Mouse (Mus musculus) MEL (cell line): ENCODE measurements around the gene Prpf38b. TPM values are rescaled to one million over a fixed set of nuclear protein-coding genes. Genes with fewer than 3 reads are reported as not detected.

Source experiments
- DNase-seq: peaks from one replicate; pipeline ENCODE4 v3.0.0; 2011; ENCODE audit warnings: low read depth, low spot score
- H3K27ac ChIP-seq: 2 replicates; pipeline ENCODE4 v1.5.1; 2012; ENCODE audit warnings: low read depth, mild to moderate bottlenecking, control low read depth, low read length, moderate library complexity; ENCODE audit not compliant: control insufficient read depth
- H3K27me3 ChIP-seq, 2 experiments: fragments of 150-350 bp in 1 of 2; sonication (generic) in 1 of 2; 2 replicates each; pipeline ENCODE4 v1.6.1; 2012; ENCODE audit warnings: low read length in 2 of 2, mild to moderate bottlenecking in 2 of 2, improper control_type of control experiment in 1 of 2, moderate library complexity in 1 of 2; ENCODE audit not compliant: insufficient read depth in 2 of 2, control insufficient read depth in 1 of 2
- H3K36me3 ChIP-seq, 2 experiments: 2 replicates each; pipeline ENCODE4 v1.6.1; 2012 to 2014; ENCODE audit warnings: low read length in 2 of 2, improper control_type of control experiment in 1 of 2, inconsistent platforms in 1 of 2, mild to moderate bottlenecking in 1 of 2; ENCODE audit not compliant: insufficient read depth in 2 of 2, control insufficient read depth in 1 of 2
- H3K4me1 ChIP-seq, 2 experiments: fragments of 150-350 bp in 1 of 2; sonication (generic) in 1 of 2; 2 replicates each; pipeline ENCODE4 v1.6.1; 2012; ENCODE audit warnings: low read length in 2 of 2, improper control_type of control experiment in 1 of 2, mild to moderate bottlenecking in 1 of 2; ENCODE audit not compliant: insufficient read depth in 2 of 2, control insufficient read depth in 1 of 2
- H3K4me3 ChIP-seq, 2 experiments: fragments of 150-350 bp in 1 of 2; sonication (generic) in 1 of 2; 2 replicates each; pipeline ENCODE4 v1.5.1; 2012; ENCODE audit warnings: low read depth in 2 of 2, low read length in 2 of 2, mild to moderate bottlenecking in 2 of 2, moderate library complexity in 2 of 2, control low read depth in 1 of 2, improper control_type of control experiment in 1 of 2; ENCODE audit not compliant: control insufficient read depth in 1 of 2, insufficient read depth in 1 of 2
- H3K79me2 ChIP-seq: 2 replicates; pipeline ENCODE4 v1.6.1; 2012; ENCODE audit warnings: mild to moderate bottlenecking, low read length, moderate library complexity; ENCODE audit not compliant: control insufficient read depth, poor library complexity, insufficient read depth
- H3K9ac ChIP-seq: 2 replicates; pipeline ENCODE4 v1.6.1; 2012; ENCODE audit warnings: low read depth, mild to moderate bottlenecking, control low read depth, low read length, moderate library complexity; ENCODE audit not compliant: control insufficient read depth, poor library complexity, severe bottlenecking
- H3K9me3 ChIP-seq: fragments of 150-350 bp; sonication (generic); replicated peaks from 2 replicates; pipeline ENCODE4 v1.6.1; 2012; ENCODE audit warnings: mild to moderate bottlenecking, low read length, improper control_type of control experiment, moderate library complexity; ENCODE audit not compliant: insufficient read depth
- CHD1 ChIP-seq: IDR thresholded peaks from 2 replicates; pipeline ENCODE4 v1.6.1; 2012; ENCODE audit warnings: low read depth, mild to moderate bottlenecking, inconsistent platforms, low read length, improper control_type of control experiment
- CHD2 ChIP-seq: IDR thresholded peaks from 2 replicates; pipeline ENCODE4 v1.6.1; 2011; ENCODE audit warnings: low read length, improper control_type of control experiment
- GATA1 ChIP-seq: IDR thresholded peaks from 2 replicates; pipeline ENCODE4 v1.6.1; 2011; ENCODE audit warnings: low read depth, low read length, improper control_type of control experiment
- JUND ChIP-seq: IDR thresholded peaks from 2 replicates; pipeline ENCODE4 v1.6.1; 2011; ENCODE audit warnings: low read depth, mild to moderate bottlenecking, improper control_type of control experiment, low read length
- MAFK ChIP-seq: IDR thresholded peaks from 2 replicates; pipeline ENCODE4 v1.6.1; 2011; ENCODE audit warnings: low read depth, mild to moderate bottlenecking, low read length, improper control_type of control experiment, borderline replicate concordance
- MEF2A ChIP-seq: IDR thresholded peaks from 2 replicates; pipeline ENCODE4 v1.6.1; 2014; ENCODE audit warnings: low read depth, mild to moderate bottlenecking, inconsistent platforms, low read length, improper control_type of control experiment; ENCODE audit not compliant: poor library complexity, insufficient replicate concordance, severe bottlenecking; ENCODE audit errors: extremely low read depth
- MYC ChIP-seq: IDR thresholded peaks from 2 replicates; pipeline ENCODE4 v1.6.1; 2011; ENCODE audit warnings: low read depth, mild to moderate bottlenecking, low read length, improper control_type of control experiment, moderate library complexity
- NELFE ChIP-seq: IDR thresholded peaks from 2 replicates; pipeline ENCODE4 v1.6.1; 2011; ENCODE audit warnings: low read depth, low read length, improper control_type of control experiment
- NRF1 ChIP-seq: IDR thresholded peaks from 2 replicates; pipeline ENCODE4 v1.6.1; 2014; ENCODE audit warnings: low read depth, mild to moderate bottlenecking, inconsistent platforms, low read length, improper control_type of control experiment, moderate library complexity; ENCODE audit not compliant: poor library complexity, insufficient read depth, severe bottlenecking
- RAD21 ChIP-seq: IDR thresholded peaks from 2 replicates; pipeline ENCODE4 v1.6.1; 2011; ENCODE audit warnings: mild to moderate bottlenecking, low read depth, low read length, improper control_type of control experiment
- RCOR1 ChIP-seq: IDR thresholded peaks from 2 replicates; pipeline ENCODE4 v1.6.1; 2012; ENCODE audit warnings: low read depth, mild to moderate bottlenecking, inconsistent platforms, low read length, improper control_type of control experiment
- SMC3 ChIP-seq: IDR thresholded peaks from 2 replicates; pipeline ENCODE4 v1.6.1; 2011; ENCODE audit warnings: low read depth, low read length, improper control_type of control experiment
- TBP ChIP-seq: IDR thresholded peaks from 2 replicates; pipeline ENCODE4 v1.8.0; 2011; ENCODE audit warnings: low read depth, low read length, improper control_type of control experiment
- USF2 ChIP-seq, 2 experiments: IDR thresholded peaks; 2 replicates each; pipeline ENCODE4 v1.6.1; 2011 to 2012; ENCODE audit warnings: improper control_type of control experiment in 2 of 2, low read length in 2 of 2, borderline replicate concordance in 1 of 2, inconsistent platforms in 1 of 2, low read depth in 1 of 2, mild to moderate bottlenecking in 1 of 2; ENCODE audit not compliant: insufficient read depth in 1 of 2
- ZC3H11A ChIP-seq: IDR thresholded peaks from 2 replicates; pipeline ENCODE4 v1.6.1; 2012; ENCODE audit warnings: low read depth, mild to moderate bottlenecking, inconsistent platforms, low read length, improper control_type of control experiment
- ZKSCAN1 ChIP-seq: IDR thresholded peaks from 2 replicates; pipeline ENCODE4 v1.6.1; 2012; ENCODE audit warnings: low read depth, mild to moderate bottlenecking, inconsistent platforms, low read length, improper control_type of control experiment, moderate library complexity
- polyA plus RNA-seq, 2 experiments: library from polyadenylated mRNA; stranded (reverse) in 1 of 2; unstranded in 1 of 2; fragments of >175 nt in 1 of 2; fragments of >200 nt in 1 of 2; gene quantifications; 2 replicates each; pipeline versions ENCODE4 v1.2.1 to v1.2.4; 2012; ENCODE audit warnings: low replicate concordance in 2 of 2, low read depth in 1 of 2; ENCODE audit not compliant: insufficient read length in 2 of 2, insufficient read depth in 1 of 2, missing spikeins in 1 of 2
- total RNA-seq: library from RNA; depleted of rRNA; stranded (reverse); fragments of 300-350 nt; gene quantifications from 2 replicates; pipeline ENCODE4 v1.2.3, GENCODE M21; 2012

Gene Prpf38b
- total and polyA plus RNA-seq, 3 experiments, result 43.0 to 138 (median 128) TPM

DNA sequence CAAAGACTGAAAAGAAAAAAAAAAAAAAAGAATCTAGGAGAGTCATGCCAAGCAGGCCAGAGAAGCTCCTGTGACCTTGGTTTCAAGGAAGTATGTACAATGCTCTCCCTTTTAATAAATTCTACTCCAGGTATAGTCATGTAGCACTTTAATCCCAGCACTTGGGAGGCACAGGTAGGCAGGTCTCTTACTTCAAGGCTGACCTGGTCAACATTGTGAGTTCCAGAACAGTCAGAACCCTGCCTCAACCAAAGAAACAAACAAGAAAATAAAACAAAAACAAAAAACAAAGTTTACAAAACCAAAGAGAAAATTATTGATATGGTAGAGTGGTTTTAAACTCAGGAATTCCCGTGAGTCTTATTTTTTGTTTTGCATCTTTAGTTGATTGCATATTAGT lies 21.6 kb downstream of the Prpf38b start, which contains the start of gene Fndc7:
TSS of gene Fndc7 (minus strand) at position 101 of the 400 bp plus-strand sequence.
- Histone ChIP-seq H3K36me3 (peaks cover 0 to 14% of the 10 kb centered on the region in 2 experiments; a peak in 2 of 4 replicates), H3K4me3 (no peak within 1 kb of the TSS), H3K4me1 (peaks cover 13 to 20% of the 10 kb centered on the region in 2 experiments), H3K79me2 (no peaks in the 10 kb centered on the region), H3K9ac (no peak within 1 kb of the TSS), H3K9me3 (no peaks in the 10 kb centered on the region), H3K27ac (no peak within 1 kb of the TSS), H3K27me3 (no peaks in the 10 kb centered on the region)
- TF ChIP-seq CHD2 (no peak), CHD1 (no peak), ZKSCAN1 (no peak), TBP (no peak), MYC (no peak), JUND (no peak), ZC3H11A (no peak)
- DNase-seq, result no peak

DNA sequence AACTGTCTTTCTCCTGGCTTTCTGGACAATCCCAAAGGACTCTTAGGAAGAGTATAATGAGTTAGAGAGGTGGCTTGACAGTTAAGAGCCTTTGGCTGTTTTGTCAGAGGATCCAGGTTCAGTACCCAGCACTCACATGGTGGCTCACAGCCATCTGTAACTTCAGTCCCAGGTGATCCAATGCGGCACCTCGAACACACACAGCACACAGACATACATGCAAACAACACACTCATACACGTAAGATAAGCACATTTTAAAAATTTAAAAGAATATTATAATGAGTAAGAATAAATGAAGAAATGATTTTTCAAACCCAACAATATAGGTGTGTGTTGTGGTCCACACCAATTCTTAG lies 23.9 kb downstream of the Prpf38b start:
- Histone ChIP-seq H3K4me3 (no peak overlapping the region), H3K27ac (no peak overlapping the region), H3K27me3 (no peaks in the 10 kb centered on the region), H3K9ac (no peak overlapping the region), H3K36me3 (peaks cover 0 to 16% of the 10 kb centered on the region in 2 experiments; a peak in 2 of 4 replicates), H3K79me2 (no peaks in the 10 kb centered on the region), H3K4me1 (peaks cover 18 to 25% of the 10 kb centered on the region in 2 experiments), H3K9me3 (no peaks in the 10 kb centered on the region)
- TF ChIP-seq RAD21 (no peak), NRF1 (no peak), GATA1 (no peak), RCOR1 (no peak), NELFE (no peak), MEF2A (no peak), SMC3 (no peak), USF2 (IDR thresholded peaks at IDR 0.05; ENCODE audit: borderline replicate concordance in 1 of 2, insufficient read depth in 1 of 2, low read depth in 1 of 2, low read length in 2 of 2) (no peak), MAFK (no peak)
- no peak for DNase-seq
